Mouse (Mus musculus): ENCODE measurements at regions not wholly inside any gene's neighbourhood (a gene's known extent, or its start where the extent isn't known, plus 50 kb on each side); places are given as distances from the start of the nearest gene placed in this dataset.
A peak's percentile ranks its signal among the peaks of the same experiment; 100 is the strongest.

DNA sequence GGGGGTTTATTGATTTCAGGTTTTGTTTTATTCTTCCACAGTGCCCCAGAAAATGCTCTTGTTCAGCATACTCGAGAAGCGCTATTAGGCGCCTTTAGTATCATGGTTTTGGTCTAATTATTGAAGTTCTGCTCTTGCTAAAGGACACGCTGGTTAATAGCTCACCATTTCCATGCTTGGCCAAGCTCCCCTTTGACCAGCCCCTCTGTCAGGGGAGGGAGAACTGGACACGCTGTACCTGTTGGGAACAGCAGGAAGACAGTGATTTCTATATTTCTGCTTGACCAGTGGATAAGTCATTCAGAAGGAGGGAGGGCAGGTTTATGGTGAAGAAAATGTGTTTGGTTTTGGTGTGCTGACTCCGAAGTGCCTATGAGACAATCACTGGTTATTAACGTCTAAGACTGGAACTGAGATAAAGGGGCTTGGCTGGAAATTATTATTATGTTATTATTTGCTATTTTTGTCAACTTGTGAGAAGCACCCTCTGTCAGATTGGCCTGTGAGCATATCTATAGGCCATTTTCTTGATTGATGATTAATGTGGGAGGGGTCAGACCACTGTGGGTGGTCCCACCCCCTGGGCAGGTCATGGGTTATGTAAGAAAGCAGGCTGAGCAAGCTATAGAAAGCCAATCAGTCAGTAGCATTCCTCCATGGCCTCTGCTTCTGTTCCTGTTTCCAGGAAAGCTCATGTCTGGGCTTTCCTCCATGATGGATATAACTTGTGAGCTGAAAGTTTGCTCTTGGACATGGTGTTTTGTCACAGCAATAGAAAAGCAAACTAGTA, 51.2 kb upstream of the Tanc2 start:
- DNase-seq (ENCODE audit: low spot score in 2 of 2), result no peak

DNA sequence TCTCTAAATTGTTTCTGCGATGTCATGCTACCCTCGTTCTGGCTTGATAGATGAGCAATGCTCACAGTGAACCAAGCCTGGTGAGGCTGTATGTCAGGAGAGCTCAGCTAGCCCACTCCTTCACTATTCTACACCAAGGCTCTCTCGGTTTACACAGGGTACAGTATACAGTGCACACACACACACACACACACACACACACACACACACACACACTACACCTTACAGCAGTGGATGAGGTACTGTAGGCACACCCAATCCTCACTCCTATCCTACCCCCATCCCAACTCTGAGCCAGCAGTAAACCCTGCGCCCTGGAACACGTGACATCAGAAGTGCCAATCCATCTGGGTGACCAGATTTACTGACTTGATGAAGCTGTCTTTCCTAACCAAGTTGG, 57.2 kb upstream of the Tanc2 start:
- DNase-seq (ENCODE audit: low spot score in 2 of 2), result no peak

GRCm38 (mm10) chr11:105530711-105531157, 59.1 kb upstream of the Tanc2 start:
- DNase-seq (ENCODE audit: low spot score in 2 of 2), result no peak

GRCm38 (mm10) chr11:105526066-105526465, 63.7 kb upstream of the Tanc2 start:
- no peak for DNase-seq (ENCODE audit: low spot score in 2 of 2)

GRCm38 (mm10) chr11:105525608-105526007, 64.2 kb upstream of the Tanc2 start:
- no peak for DNase-seq (ENCODE audit: low spot score in 2 of 2)

GRCm38 (mm10) chr11:105524400-105524799, 65.4 kb upstream of the Tanc2 start:
- no peak for DNase-seq (ENCODE audit: low spot score in 2 of 2)

- no peak for DNase-seq (ENCODE audit: low spot score in 2 of 2)
Measured at GRCm38 (mm10) chr11:105523765-105524164, 66.0 kb upstream of the Tanc2 start.

GRCm38 (mm10) chr11:105520398-105520797, 63.9 kb upstream of the March10 start:
- no peak for DNase-seq (ENCODE audit: low spot score in 2 of 2)

DNA sequence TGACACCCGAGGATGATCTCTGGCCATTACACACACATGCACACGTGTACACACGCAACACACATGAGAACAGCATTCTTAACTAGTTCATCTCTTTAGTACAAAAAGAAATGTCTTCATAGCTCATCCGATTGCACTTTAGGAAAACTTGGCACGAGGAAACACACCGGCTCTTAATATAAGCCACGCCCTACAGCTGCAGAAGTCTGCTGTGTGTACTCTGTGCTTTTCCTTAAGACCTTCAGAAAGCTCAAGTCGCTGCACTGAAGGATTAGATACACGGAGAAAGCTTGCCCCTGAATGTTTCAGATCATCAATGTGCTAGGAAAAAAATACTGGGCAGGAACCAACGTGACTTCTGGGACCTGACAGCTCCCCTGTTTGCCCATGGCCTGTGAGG, 56.7 kb upstream of the March10 start:
- no peak for DNase-seq (ENCODE audit: low spot score in 2 of 2)

GRCm38 (mm10) chr11:105510626-105511025, 54.1 kb upstream of the March10 start:
- DNase-seq (ENCODE audit: low spot score in 2 of 2), result no peak

GRCm38 (mm10) chr11:105510056-105510455, 53.5 kb upstream of the March10 start:
- DNase-seq (ENCODE audit: low spot score in 2 of 2), result no peak

- no peak for DNase-seq (ENCODE audit: low spot score in 2 of 2)
Measured at GRCm38 (mm10) chr11:105508660-105509038, 52.1 kb upstream of the March10 start.

GRCm38 (mm10) chr11:105507972-105508659, 51.6 kb upstream of the March10 start:
- DNase-seq (ENCODE audit: low spot score in 2 of 2), result peak; percentile 52 to 65

DNA sequence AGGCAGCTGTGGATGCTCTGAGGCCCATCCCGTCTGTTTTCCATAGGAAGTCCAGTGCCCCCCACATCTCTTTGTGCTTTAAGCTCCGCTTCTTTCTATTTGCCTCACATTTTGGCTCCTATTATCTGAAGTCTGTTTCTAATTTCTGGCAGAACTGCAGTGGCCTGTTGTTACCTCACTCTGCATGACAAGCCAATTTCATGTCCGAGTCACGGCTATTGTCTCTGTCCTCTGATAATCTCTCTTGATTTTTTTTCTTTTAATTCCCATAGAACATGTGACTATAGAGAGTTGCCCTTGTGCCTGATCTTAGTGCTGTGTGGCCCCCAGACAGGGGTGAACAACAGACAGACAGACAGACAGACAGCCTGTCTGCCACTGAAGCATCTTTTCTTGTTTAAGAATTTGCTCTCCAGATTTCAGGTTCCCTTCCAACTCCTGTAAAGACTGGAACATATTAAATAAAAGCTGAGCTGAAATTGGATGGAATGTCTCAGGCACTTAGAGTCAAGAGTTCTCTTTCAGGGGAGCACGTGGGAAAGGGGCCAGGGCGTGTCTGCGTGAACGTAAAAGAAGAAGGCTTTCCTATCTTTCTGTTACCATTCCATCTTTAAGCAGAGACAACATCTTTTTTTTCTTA, 50.9 kb upstream of the March10 start:
- DNase-seq (ENCODE audit: low spot score in 2 of 2), result no peak
